Mouse (Mus musculus): ENCODE results near the gene Mapkapk2. TPM values are rescaled to one million over a fixed set of nuclear protein-coding genes. Genes with fewer than 3 reads are reported as not detected.
"Not testable (repeated sequence)": the region's sequence is repeated elsewhere in the genome, so short reads cannot be mapped to it uniquely, and the experiment has no call there.

Gene Mapkapk2
- polyA plus RNA-seq (2014; fragmentation: Nextera tagmentation; extraction: Ambion mirVana), result 24.7 and 35.2 TPM in 2 replicates

DNA sequence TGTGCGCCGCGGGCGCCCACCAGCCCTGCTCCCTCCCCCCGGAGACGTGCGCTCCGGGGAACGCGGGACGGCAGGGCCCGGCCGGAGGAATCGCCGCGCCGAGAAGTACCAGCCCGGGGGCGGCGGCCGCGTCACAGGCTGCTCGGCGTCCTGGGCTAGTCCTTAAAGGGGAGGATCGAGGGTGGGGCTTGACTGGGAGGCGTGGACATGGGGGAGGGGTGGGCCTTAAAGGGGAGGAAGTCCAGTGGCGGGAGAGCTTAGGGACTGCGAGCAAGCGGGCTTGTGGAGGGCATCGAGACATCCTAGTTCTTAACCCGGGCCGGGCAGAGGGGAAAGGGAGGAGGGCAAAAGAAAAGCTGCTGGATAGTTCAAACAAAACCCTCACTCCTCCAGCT is at the start of gene Mapkapk2:
Mapkapk2 (minus strand) TSS at position 127 of the 395 bp plus-strand sequence.
- under 1% methylated on average over 30 of the region's 32 CpGs for WGBS
- peak within 1 kb of the TSS; percentile 91 for H3K9ac ChIP-seq (ENCODE audit: low read length)
- ATAC-seq (peak; percentile 96), DNase-seq (ENCODE audit: low spot score) (peak; percentile 96)
- peaks cover 28% of the 10 kb centered on the region for H3K4me1 ChIP-seq (ENCODE audit: control insufficient read depth, insufficient read depth, low read length)
- no peaks in the 10 kb centered on the region for H3K27me3 ChIP-seq (replicated peaks; ENCODE audit: control insufficient read depth, insufficient read depth, low read length)
- peak within 1 kb of the TSS; percentile 94 for H3K4me3 ChIP-seq (ENCODE audit: low read depth, low read length)
- peak within 1 kb of the TSS; percentile 76 for H3K4me2 ChIP-seq (ENCODE audit: low read length)
- H3K27ac ChIP-seq (ENCODE audit: low read depth, low read length), result peak within 1 kb of the TSS; percentile 78
- no peaks in the 10 kb centered on the region for H3K36me3 ChIP-seq (ENCODE audit: control insufficient read depth, insufficient read depth, low read length)
- H3K9me3 ChIP-seq (replicated peaks; ENCODE audit: control insufficient read depth, low read length), result no peaks in the 10 kb centered on the region

DNA sequence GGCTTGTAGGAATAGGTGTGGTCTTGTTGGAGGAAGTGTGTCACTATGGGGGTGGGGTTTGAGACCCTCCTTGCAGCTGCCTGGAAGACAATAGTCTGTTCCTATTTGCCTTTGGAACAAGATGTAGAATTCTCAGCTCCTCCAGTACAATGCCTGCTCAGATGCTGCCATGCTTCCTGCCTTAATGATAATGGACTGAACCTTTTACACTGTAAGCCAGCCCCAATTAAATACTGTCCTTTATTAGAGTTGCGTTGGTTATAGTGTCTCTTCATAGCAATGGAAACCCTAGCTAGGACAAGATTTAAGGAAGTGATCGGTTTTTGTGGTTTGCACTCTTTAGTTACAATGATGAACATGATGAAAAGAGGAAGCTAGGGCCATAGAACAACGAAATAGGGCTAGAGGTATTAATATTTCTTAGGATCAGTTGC is 48.6 kb upstream of the Mapkapk2 start:
- Histone ChIP-seq H3K4me2 (ENCODE audit: low read length) (no peak overlapping the region), H3K27ac (ENCODE audit: low read depth, low read length) (no peak overlapping the region), H3K4me1 (ENCODE audit: control insufficient read depth, insufficient read depth, low read length) (no peaks in the 10 kb centered on the region), H3K4me3 (ENCODE audit: low read depth, low read length) (no peak overlapping the region), H3K9me3 (replicated peaks; ENCODE audit: control insufficient read depth, low read length) (no peaks in the 10 kb centered on the region), H3K27me3 (replicated peaks; ENCODE audit: control insufficient read depth, insufficient read depth, low read length) (no peaks in the 10 kb centered on the region), H3K9ac (ENCODE audit: low read length) (no peak overlapping the region), H3K36me3 (ENCODE audit: control insufficient read depth, insufficient read depth, low read length) (no peaks in the 10 kb centered on the region)
- WGBS, result 84% methylated on average over 3 of the region's 3 CpGs
- ATAC-seq, result no peak
- no peak for DNase-seq (ENCODE audit: low spot score)

- not testable (repeated sequence) for H3K4me3 ChIP-seq (ENCODE audit: low read depth, low read length); H3K4me2 ChIP-seq (ENCODE audit: low read length); DNase-seq (ENCODE audit: low spot score); H3K27me3 ChIP-seq (replicated peaks; ENCODE audit: control insufficient read depth, insufficient read depth, low read length); H3K4me1 ChIP-seq (ENCODE audit: control insufficient read depth, insufficient read depth, low read length); H3K36me3 ChIP-seq (ENCODE audit: control insufficient read depth, insufficient read depth, low read length); ATAC-seq; H3K27ac ChIP-seq (ENCODE audit: low read depth, low read length); H3K9me3 ChIP-seq (replicated peaks; ENCODE audit: control insufficient read depth, low read length); H3K9ac ChIP-seq (ENCODE audit: low read length)
- 90% methylated on average over 3 of the region's 3 CpGs for WGBS
These were observed 47.6 kb upstream of the Mapkapk2 start for GRCm38 (mm10) chr1:131145222-131145621.

- no peaks in the 10 kb centered on the region for H3K27me3 ChIP-seq (replicated peaks; ENCODE audit: control insufficient read depth, insufficient read depth, low read length)
- DNase-seq (ENCODE audit: low spot score), result no peak
- no peaks in the 10 kb centered on the region for H3K9me3 ChIP-seq (replicated peaks; ENCODE audit: control insufficient read depth, low read length)
- H3K4me3 ChIP-seq (ENCODE audit: low read depth, low read length), result no peak overlapping the region
- H3K27ac ChIP-seq (ENCODE audit: low read depth, low read length), result no peak overlapping the region
- H3K4me1 ChIP-seq (ENCODE audit: control insufficient read depth, insufficient read depth, low read length), result no peaks in the 10 kb centered on the region
- no peak overlapping the region for H3K9ac ChIP-seq (ENCODE audit: low read length)
- 68% methylated on average over 1 of the region's 1 CpGs for WGBS
- no peak for ATAC-seq
- no peaks in the 10 kb centered on the region for H3K36me3 ChIP-seq (ENCODE audit: control insufficient read depth, insufficient read depth, low read length)
- H3K4me2 ChIP-seq (ENCODE audit: low read length), result no peak overlapping the region
These were observed 44.8 kb upstream of the Mapkapk2 start for GRCm38 (mm10) chr1:131142472-131142871.

DNA sequence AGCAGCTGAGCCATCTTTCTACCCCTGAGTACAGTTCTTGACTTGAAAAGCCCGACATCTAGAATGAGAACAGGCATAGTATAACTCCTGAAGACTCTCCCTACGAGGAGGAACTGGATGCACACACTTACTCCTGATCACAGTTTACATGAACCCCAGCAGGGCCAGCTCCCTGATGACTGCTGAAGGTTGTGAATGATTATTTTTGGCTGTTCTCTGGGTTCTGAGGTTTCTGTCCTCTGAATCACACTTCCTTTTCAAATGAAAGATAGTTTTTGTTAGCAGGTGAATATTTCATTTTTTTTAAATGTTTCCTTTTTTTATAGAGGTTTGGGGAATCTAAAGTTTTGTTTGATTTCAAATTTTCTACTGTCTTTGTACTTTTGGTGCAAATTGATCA is 43.8 kb upstream of the Mapkapk2 start:
- no peak overlapping the region for H3K9ac ChIP-seq (ENCODE audit: low read length)
- WGBS, result 75% methylated on average over 2 of the region's 2 CpGs
- no peak for ATAC-seq
- H3K36me3 ChIP-seq (ENCODE audit: control insufficient read depth, insufficient read depth, low read length), result no peaks in the 10 kb centered on the region
- H3K4me2 ChIP-seq (ENCODE audit: low read length), result no peak overlapping the region
- H3K27ac ChIP-seq (ENCODE audit: low read depth, low read length), result no peak overlapping the region
- no peaks in the 10 kb centered on the region for H3K9me3 ChIP-seq (replicated peaks; ENCODE audit: control insufficient read depth, low read length)
- peaks cover 6% of the 10 kb centered on the region; the same call in 1 of the 2 replicates for H3K4me1 ChIP-seq (ENCODE audit: control insufficient read depth, insufficient read depth, low read length)
- DNase-seq (ENCODE audit: low spot score), result no peak
- no peaks in the 10 kb centered on the region for H3K27me3 ChIP-seq (replicated peaks; ENCODE audit: control insufficient read depth, insufficient read depth, low read length)
- H3K4me3 ChIP-seq (ENCODE audit: low read depth, low read length), result no peak overlapping the region

DNA sequence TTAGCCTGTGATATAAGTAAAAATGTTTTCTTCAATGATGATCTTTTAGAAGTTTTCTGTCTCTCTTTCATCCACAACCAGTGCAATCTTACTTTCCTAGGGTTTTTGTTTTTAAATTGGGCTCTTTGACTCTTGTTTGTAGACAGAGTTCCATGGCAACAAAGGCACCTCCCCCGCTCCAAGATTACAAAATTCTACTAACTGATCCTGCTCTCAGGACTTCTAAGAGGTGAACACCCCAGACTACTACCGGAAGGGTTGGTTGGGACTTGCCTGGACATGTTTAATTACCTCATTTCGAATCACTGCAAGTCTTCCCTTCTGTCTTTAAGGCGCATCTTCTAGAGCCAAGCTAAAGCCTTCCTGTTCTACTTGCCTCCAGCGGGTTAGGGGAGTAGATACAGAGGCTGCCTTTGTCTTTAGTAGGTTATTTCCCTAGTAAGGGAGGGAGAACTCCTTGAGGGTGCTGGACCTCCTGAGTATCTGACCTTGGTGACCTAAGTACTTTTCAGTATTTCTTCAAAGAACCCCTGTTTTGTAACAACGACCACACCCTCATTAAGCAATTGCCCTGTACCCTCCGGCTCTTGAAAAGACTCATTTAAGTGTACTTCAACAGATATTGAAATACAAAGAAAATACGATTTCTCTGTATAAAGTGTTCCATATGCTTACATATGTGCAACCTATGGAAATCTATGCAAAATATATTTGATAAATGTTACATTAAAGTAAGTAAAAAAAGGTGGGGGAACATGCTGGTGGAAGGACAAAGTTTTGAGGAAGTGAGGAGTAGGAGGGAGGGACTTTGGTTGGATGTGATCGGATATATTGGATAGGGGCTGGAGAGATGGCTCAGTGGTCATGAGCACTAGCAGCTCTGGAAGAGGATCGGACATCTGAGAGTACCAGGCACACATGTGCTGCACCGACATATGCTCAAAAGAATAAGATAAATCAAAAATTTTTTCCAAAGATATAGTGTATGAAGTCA is 41.8 kb upstream of the Mapkapk2 start:
- H3K4me3 ChIP-seq (ENCODE audit: low read depth, low read length), result no peak overlapping the region
- H3K4me1 ChIP-seq (ENCODE audit: control insufficient read depth, insufficient read depth, low read length), result peaks cover 24% of the 10 kb centered on the region
- no peaks in the 10 kb centered on the region for H3K27me3 ChIP-seq (replicated peaks; ENCODE audit: control insufficient read depth, insufficient read depth, low read length)
- no peak overlapping the region for H3K9ac ChIP-seq (ENCODE audit: low read length)
- no peak overlapping the region for H3K27ac ChIP-seq (ENCODE audit: low read depth, low read length)
- ATAC-seq (no peak), DNase-seq (ENCODE audit: low spot score) (no peak)
- H3K4me2 ChIP-seq (ENCODE audit: low read length), result peak overlapping the region; percentile 51; the same call in 1 of the 2 replicates
- no peaks in the 10 kb centered on the region for H3K9me3 ChIP-seq (replicated peaks; ENCODE audit: control insufficient read depth, low read length)
- 0 out of 2 replicates have a peak, but pooled peaks cover 3% of the 10 kb centered on the region for H3K36me3 ChIP-seq (ENCODE audit: control insufficient read depth, insufficient read depth, low read length)
- 73% methylated on average over 11 of the region's 11 CpGs for WGBS

- WGBS, result 6% methylated on average over 49 of the region's 49 CpGs
- Histone ChIP-seq H3K36me3 (ENCODE audit: control insufficient read depth, insufficient read depth, low read length) (0 out of 2 replicates have a peak, but pooled peaks cover 3% of the 10 kb centered on the region), H3K27ac (ENCODE audit: low read depth, low read length) (peak within 1 kb of the TSS; percentile 79), H3K27me3 (replicated peaks; ENCODE audit: control insufficient read depth, insufficient read depth, low read length) (no peaks in the 10 kb centered on the region), H3K4me1 (ENCODE audit: control insufficient read depth, insufficient read depth, low read length) (peaks cover 31% of the 10 kb centered on the region), H3K9me3 (replicated peaks; ENCODE audit: control insufficient read depth, low read length) (no peaks in the 10 kb centered on the region), H3K4me2 (ENCODE audit: low read length) (peak within 1 kb of the TSS; percentile 51), H3K9ac (ENCODE audit: low read length) (peak within 1 kb of the TSS; percentile 78), H3K4me3 (ENCODE audit: low read depth, low read length) (peak within 1 kb of the TSS; percentile 70)
- peak; percentile 98 for ATAC-seq
- peak; percentile 97 for DNase-seq (ENCODE audit: low spot score)
These were observed 40.8 kb upstream of the Mapkapk2 start, which contains the start of gene Dyrk3 for GRCm38 (mm10) chr1:131138191-131139016. TSS of gene Dyrk3 (minus strand) at chr1:131138340.

DNA sequence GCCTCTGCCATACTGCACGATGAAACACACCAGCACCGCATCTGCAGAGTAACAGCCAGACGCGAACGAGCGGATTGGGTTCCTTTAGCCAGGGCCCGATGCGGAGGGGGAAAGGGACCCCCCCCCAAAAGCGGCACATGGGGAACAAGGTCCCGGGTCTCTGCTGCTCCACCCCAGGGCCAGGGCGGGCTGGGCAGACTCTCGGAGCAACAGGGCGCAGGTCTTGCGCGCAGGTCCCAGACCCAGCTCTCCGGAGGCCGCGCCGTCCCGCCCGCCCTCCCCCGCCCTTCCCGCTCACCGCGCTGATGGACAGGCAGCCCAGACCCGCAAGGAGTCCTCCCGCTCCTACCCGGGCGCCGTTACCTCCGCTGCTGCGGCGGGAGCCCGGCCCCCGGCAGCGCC is 40.1 kb upstream of the Mapkapk2 start:
- Histone ChIP-seq H3K36me3 (ENCODE audit: control insufficient read depth, insufficient read depth, low read length) (peaks cover 5% of the 10 kb centered on the region; the same call in 1 of the 2 replicates), H3K4me2 (ENCODE audit: low read length) (peak overlapping the region; percentile 51), H3K9ac (ENCODE audit: low read length) (peak overlapping the region; percentile 78), H3K27ac (ENCODE audit: low read depth, low read length) (peak overlapping the region; percentile 79), H3K9me3 (replicated peaks; ENCODE audit: control insufficient read depth, low read length) (no peaks in the 10 kb centered on the region), H3K4me3 (ENCODE audit: low read depth, low read length) (peak overlapping the region; percentile 70), H3K4me1 (ENCODE audit: control insufficient read depth, insufficient read depth, low read length) (peaks cover 31% of the 10 kb centered on the region), H3K27me3 (replicated peaks; ENCODE audit: control insufficient read depth, insufficient read depth, low read length) (no peaks in the 10 kb centered on the region)
- ATAC-seq, result peak; percentile 87
- DNase-seq (ENCODE audit: low spot score), result peak; percentile 44
- WGBS, result 0% methylated on average over 14 of the region's 36 CpGs

Measured in forebrain, embryonic 14.5 days (tissue).